Mouse (Mus musculus): ENCODE measurements at regions not wholly inside any gene's neighbourhood (a gene's known extent, or its start where the extent isn't known, plus 50 kb on each side); places are given as distances from the start of the nearest gene placed in this dataset.

GRCm38 (mm10) chr9:41817740-41818461, 306.2 kb downstream of the Sorl1 start:
- no peak for DNase-seq (ENCODE audit: low spot score)
- WGBS = 84% methylated on average over 11 of the region's 11 CpGs

GRCm38 (mm10) chr9:41815921-41816320, 308.2 kb downstream of the Sorl1 start:
- Histone ChIP-seq H3K9me3 (no peaks in the 10 kb centered on the region), H3K27me3 (ENCODE audit: insufficient read depth, poor library complexity, severe bottlenecking) (peaks cover 6% of the 10 kb centered on the region), H3K4me1 (replicated peaks) (0 out of 2 replicates have a peak, but pooled peaks cover 4% of the 10 kb centered on the region), H3K27ac (no peak overlapping the region), H3K4me3 (no peak overlapping the region), H3K36me3 (no peaks in the 10 kb centered on the region)
- 96% methylated on average over 2 of the region's 2 CpGs for WGBS
- DNase-seq (ENCODE audit: low spot score) = no peak

More at GRCm38 (mm10) chr9:41817740-41818461, 306.2 kb downstream of the Sorl1 start:
- Histone ChIP-seq H3K9me3 (no peaks in the 10 kb centered on the region), H3K27me3 (ENCODE audit: insufficient read depth, poor library complexity, severe bottlenecking) (peaks cover 3% of the 10 kb centered on the region; the same call in 1 of the 2 replicates), H3K36me3 (no peaks in the 10 kb centered on the region), H3K4me1 (replicated peaks) (no peaks in the 10 kb centered on the region), H3K4me3 (no peak overlapping the region), H3K27ac (no peak overlapping the region)

GRCm38 (mm10) chr9:41809291-41809690, 314.8 kb downstream of the Sorl1 start:
- peaks cover 19% of the 10 kb centered on the region for H3K27me3 ChIP-seq (ENCODE audit: insufficient read depth, poor library complexity, severe bottlenecking)
- WGBS = 80% methylated on average over 4 of the region's 4 CpGs

GRCm38 (mm10) chr9:41808791-41809190, 315.3 kb downstream of the Sorl1 start:
- peak; percentile 21 for DNase-seq (ENCODE audit: low spot score)
- Histone ChIP-seq H3K27me3 (ENCODE audit: insufficient read depth, poor library complexity, severe bottlenecking) (peaks cover 16% of the 10 kb centered on the region), H3K27ac (peak overlapping the region; percentile 3; the same call in 1 of the 2 replicates), H3K4me1 (replicated peaks) (peaks cover 38% of the 10 kb centered on the region), H3K9me3 (no peaks in the 10 kb centered on the region), H3K4me3 (no peak overlapping the region), H3K36me3 (no peaks in the 10 kb centered on the region)
- 33% methylated on average over 3 of the region's 3 CpGs for WGBS

More at GRCm38 (mm10) chr9:41809291-41809690, 314.8 kb downstream of the Sorl1 start:
- Histone ChIP-seq H3K27ac (peak overlapping the region; percentile 3; the same call in 1 of the 2 replicates), H3K4me3 (no peak overlapping the region), H3K4me1 (replicated peaks) (peaks cover 33% of the 10 kb centered on the region), H3K36me3 (no peaks in the 10 kb centered on the region), H3K9me3 (no peaks in the 10 kb centered on the region)
- no peak for DNase-seq (ENCODE audit: low spot score)

- H3K4me1 ChIP-seq (replicated peaks) = peaks cover 36% of the 10 kb centered on the region
- 87% methylated on average over 5 of the region's 5 CpGs for WGBS
These were observed 317.8 kb downstream of the Sorl1 start for GRCm38 (mm10) chr9:41806289-41806621.

GRCm38 (mm10) chr9:41805491-41806288, 318.4 kb downstream of the Sorl1 start:
- Histone ChIP-seq H3K27ac (peak overlapping the region; percentile 81), H3K9me3 (no peaks in the 10 kb centered on the region), H3K4me3 (no peak overlapping the region), H3K27me3 (ENCODE audit: insufficient read depth, poor library complexity, severe bottlenecking) (peaks cover 11% of the 10 kb centered on the region), H3K4me1 (replicated peaks) (peaks cover 36% of the 10 kb centered on the region), H3K36me3 (no peaks in the 10 kb centered on the region)
- WGBS = 45% methylated on average over 15 of the region's 15 CpGs
- DNase-seq (ENCODE audit: low spot score) = peak; percentile 67

More at GRCm38 (mm10) chr9:41806289-41806621, 317.8 kb downstream of the Sorl1 start:
- Histone ChIP-seq H3K27ac (peak overlapping the region; percentile 81), H3K9me3 (no peaks in the 10 kb centered on the region), H3K27me3 (ENCODE audit: insufficient read depth, poor library complexity, severe bottlenecking) (peaks cover 13% of the 10 kb centered on the region), H3K4me3 (no peak overlapping the region), H3K36me3 (no peaks in the 10 kb centered on the region)
- no peak for DNase-seq (ENCODE audit: low spot score)

GRCm38 (mm10) chr9:41804711-41805331, 319.3 kb downstream of the Sorl1 start:
- Histone ChIP-seq H3K27ac (peak overlapping the region; percentile 81), H3K4me3 (no peak overlapping the region)

GRCm38 (mm10) chr9:41803680-41804460, 320.2 kb downstream of the Sorl1 start:
- Histone ChIP-seq H3K9me3 (no peaks in the 10 kb centered on the region), H3K27ac (peak overlapping the region; percentile 81), H3K4me1 (replicated peaks) (peaks cover 31% of the 10 kb centered on the region), H3K36me3 (no peaks in the 10 kb centered on the region), H3K27me3 (ENCODE audit: insufficient read depth, poor library complexity, severe bottlenecking) (no peaks in the 10 kb centered on the region), H3K4me3 (no peak overlapping the region)
- DNase-seq (ENCODE audit: low spot score) = no peak
- 77% methylated on average over 11 of the region's 11 CpGs for WGBS

More at GRCm38 (mm10) chr9:41804711-41805331, 319.3 kb downstream of the Sorl1 start:
- peak; percentile 16 for DNase-seq (ENCODE audit: low spot score)
- no peaks in the 10 kb centered on the region for H3K36me3 ChIP-seq
- H3K9me3 ChIP-seq = no peaks in the 10 kb centered on the region
- peaks cover 6% of the 10 kb centered on the region for H3K27me3 ChIP-seq (ENCODE audit: insufficient read depth, poor library complexity, severe bottlenecking)
- peaks cover 36% of the 10 kb centered on the region for H3K4me1 ChIP-seq (replicated peaks)
- WGBS = 27% methylated on average over 10 of the region's 10 CpGs

GRCm38 (mm10) chr9:41801376-41801775, 322.7 kb downstream of the Sorl1 start:
- H3K4me3 ChIP-seq = no peak overlapping the region
- no peak overlapping the region for H3K27ac ChIP-seq
- H3K9me3 ChIP-seq = no peaks in the 10 kb centered on the region
- H3K27me3 ChIP-seq (ENCODE audit: insufficient read depth, poor library complexity, severe bottlenecking) = no peaks in the 10 kb centered on the region
- DNase-seq (ENCODE audit: low spot score) = no peak
- no peaks in the 10 kb centered on the region for H3K36me3 ChIP-seq
- peaks cover 27% of the 10 kb centered on the region for H3K4me1 ChIP-seq (replicated peaks)
- WGBS = 85% methylated on average over 4 of the region's 4 CpGs

GRCm38 (mm10) chr9:41792830-41793213, 331.3 kb downstream of the Sorl1 start:
- H3K9me3 ChIP-seq = no peaks in the 10 kb centered on the region
- H3K27me3 ChIP-seq (ENCODE audit: insufficient read depth, poor library complexity, severe bottlenecking) = no peaks in the 10 kb centered on the region
- no peak overlapping the region for H3K27ac ChIP-seq
- DNase-seq (ENCODE audit: low spot score) = no peak
- no peak overlapping the region for H3K4me3 ChIP-seq
- WGBS = 86% methylated on average over 6 of the region's 6 CpGs
- peaks cover 7% of the 10 kb centered on the region; the same call in 1 of the 2 replicates for H3K4me1 ChIP-seq (replicated peaks)
- no peaks in the 10 kb centered on the region for H3K36me3 ChIP-seq

GRCm38 (mm10) chr9:41792173-41792829, 331.8 kb downstream of the Sorl1 start:
- H3K27me3 ChIP-seq (ENCODE audit: insufficient read depth, poor library complexity, severe bottlenecking) = no peaks in the 10 kb centered on the region
- H3K27ac ChIP-seq = no peak overlapping the region
- WGBS = 87% methylated on average over 4 of the region's 4 CpGs
- no peaks in the 10 kb centered on the region for H3K9me3 ChIP-seq
- H3K36me3 ChIP-seq = no peaks in the 10 kb centered on the region
- DNase-seq (ENCODE audit: low spot score) = no peak
- H3K4me3 ChIP-seq = no peak overlapping the region
- H3K4me1 ChIP-seq (replicated peaks) = peaks cover 7% of the 10 kb centered on the region; the same call in 1 of the 2 replicates

All from hindbrain, embryonic 10.5 days (tissue).